Mouse (Mus musculus) urinary bladder, adult 18-20 months (tissue): Measurements from ENCODE around the gene Ankle2.
A peak's percentile ranks its signal among the peaks of the same experiment; 100 is the strongest.

Experiments used
- DNase-seq, 2 experiments: peaks; one replicate each; pipeline ENCODE4 v3.0.0; 2022; ENCODE audit warnings: low spot score in 2 of 2, mixed read lengths in 2 of 2

Gene Ankle2

DNA sequence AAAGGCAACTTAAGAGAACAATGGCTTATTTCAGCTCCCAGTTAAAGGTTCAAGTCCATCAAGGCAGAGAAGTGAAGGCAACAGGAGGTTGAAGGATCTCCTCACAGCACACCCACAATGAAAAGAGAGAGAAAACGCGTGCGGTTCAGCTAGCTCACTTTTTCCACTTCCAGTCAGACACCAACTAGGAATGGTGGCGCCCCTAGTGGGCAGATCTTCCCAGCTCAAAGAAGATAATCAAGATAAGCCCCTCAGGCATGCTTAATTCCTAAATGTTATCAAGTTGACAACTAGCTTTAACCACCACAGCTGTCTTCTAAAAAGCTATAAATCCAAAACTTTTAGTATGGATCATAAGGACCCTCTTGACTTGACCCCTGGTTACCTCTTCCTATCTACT, 53.7 kb downstream of the Ankle2 start:
- peak in 1 of 2 experiments; percentile 25 for DNase-seq

DNA sequence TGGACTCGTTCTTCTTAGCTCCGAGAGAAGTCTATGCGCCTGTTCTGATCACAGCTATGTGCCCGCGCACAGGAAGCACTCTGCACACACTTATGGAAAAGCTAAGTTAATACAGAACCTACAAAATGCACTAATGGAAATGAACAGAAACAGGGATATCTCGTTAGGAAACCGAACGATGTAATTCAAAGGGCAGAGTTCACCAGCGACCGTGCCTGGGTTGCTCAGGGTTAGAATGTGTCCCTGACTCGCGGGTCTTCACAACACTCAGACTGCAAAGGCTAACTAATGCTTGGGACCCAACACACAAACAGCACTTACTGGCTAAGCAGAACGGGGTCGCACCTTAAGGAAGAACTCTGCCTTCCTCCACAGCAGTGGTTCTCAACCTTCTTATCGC, 54.4 kb downstream of the Ankle2 start:
- peak in 1 of 2 experiments; percentile 12 for DNase-seq

- DNase-seq = peak; percentile 83 to 87
Observed at GRCm38 (mm10) chr5:110285770-110286445, 55.1 kb downstream of the Ankle2 start, which contains the start of the genes Pxmp2 and Pole. Gene Pxmp2, minus strand, starts transcription at chr5:110286186. Gene Pole, plus strand, starts transcription at chr5:110286306.

DNA sequence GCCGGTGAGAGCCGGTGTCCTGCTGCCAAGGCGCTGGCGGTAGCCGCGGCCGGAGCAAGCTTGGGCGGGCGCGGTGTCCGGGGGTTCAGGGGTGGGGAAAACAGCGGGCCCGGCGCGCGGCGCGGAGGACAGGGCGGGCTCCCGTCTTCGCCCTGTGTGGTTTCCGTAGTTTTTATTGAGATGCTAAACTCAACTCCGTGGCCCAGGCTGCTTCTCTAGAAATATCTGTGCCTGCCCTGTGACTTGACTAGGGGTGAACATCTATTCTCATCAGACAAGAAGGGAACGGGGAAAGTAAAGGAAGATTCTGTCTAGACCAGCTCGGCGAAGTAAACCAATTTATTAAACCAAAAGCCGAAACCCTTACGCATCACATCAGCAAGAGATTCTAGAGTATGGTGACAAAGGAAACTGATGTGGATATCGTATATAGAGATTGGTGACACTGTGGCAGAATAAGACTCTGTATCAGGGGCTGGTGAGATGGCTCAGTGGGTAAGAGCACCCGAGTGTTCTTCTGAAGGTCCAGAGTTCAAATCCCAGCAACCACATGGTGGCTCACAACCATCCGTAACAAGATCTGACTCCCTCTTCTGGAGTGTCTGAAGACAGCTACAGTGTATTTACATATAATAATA, 55.8 kb downstream of the Ankle2 start:
- DNase-seq = no peak

DNA sequence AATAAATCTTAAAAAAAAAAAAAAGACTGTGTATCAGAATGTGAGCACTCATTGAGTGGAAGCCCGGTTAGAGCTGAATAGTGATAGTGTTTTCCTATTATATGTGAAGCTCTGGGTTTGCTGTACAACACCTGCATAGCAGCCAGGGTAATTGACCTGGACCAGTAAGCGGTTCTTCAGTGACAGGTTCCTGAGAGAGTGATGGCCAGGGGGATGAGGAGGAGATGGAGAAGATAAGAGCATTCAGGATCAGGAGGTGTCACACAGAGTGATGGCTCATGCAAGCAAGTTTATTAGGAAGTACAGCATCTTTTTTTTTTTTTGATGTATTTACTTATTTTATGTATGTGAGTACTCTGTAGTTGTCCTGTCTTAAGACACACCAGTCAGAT, 56.3 kb downstream of the Ankle2 start:
- DNase-seq = no peak

GRCm38 (mm10) chr5:110291649-110292048, 60.8 kb downstream of the Ankle2 start:
- no peak for DNase-seq

DNA sequence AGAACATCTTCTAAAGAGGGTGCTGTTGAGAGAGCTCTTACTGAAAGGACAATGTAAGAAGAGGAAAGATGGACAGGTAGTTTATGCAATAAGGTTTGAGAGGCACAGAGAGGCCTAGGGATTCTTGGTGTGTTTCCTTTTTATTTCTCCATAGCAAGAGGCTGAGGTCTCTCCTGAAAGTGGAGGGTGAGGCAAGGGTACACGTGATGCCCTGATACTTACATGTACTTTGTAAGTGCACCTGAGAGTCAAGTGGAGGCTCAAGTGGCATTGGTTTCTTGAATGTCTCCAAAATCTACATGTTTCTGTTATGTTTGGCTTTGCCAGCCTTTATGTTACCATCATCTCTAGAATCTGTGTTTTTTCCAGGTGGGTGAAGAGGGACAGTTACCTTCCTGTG, 65.8 kb downstream of the Ankle2 start:
- no peak for DNase-seq

- DNase-seq = no peak
Observed at GRCm38 (mm10) chr5:110300591-110300990, 69.8 kb downstream of the Ankle2 start.
